Mouse (Mus musculus): ENCODE measurements at regions not wholly inside any gene's neighbourhood (a gene's known extent, or its start where the extent isn't known, plus 50 kb on each side); places are given as distances from the start of the nearest gene placed in this dataset.
A peak's percentile ranks its signal among the peaks of the same experiment; 100 is the strongest.

DNA sequence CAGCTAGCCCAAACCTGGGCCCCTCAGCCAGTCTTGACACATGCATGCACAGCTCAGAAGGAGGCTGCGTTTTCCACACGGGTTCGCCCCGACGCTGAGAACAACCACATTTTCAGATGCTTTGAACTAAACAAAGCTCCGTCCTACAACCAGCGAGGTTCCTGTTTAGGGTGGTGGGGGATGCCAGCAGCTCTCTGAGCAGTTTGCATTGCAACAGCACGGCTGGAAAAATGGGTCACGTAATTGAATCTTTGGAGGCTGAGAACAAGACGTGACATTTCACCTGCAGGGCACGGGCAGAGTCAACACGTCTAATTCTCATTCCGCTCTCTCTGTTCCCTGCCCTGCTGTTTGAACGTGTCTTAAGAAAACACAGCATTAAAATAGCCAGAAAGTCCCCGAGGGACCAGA, 119.2 kb downstream of the Syk start:
- DNase-seq, result no peak

DNA sequence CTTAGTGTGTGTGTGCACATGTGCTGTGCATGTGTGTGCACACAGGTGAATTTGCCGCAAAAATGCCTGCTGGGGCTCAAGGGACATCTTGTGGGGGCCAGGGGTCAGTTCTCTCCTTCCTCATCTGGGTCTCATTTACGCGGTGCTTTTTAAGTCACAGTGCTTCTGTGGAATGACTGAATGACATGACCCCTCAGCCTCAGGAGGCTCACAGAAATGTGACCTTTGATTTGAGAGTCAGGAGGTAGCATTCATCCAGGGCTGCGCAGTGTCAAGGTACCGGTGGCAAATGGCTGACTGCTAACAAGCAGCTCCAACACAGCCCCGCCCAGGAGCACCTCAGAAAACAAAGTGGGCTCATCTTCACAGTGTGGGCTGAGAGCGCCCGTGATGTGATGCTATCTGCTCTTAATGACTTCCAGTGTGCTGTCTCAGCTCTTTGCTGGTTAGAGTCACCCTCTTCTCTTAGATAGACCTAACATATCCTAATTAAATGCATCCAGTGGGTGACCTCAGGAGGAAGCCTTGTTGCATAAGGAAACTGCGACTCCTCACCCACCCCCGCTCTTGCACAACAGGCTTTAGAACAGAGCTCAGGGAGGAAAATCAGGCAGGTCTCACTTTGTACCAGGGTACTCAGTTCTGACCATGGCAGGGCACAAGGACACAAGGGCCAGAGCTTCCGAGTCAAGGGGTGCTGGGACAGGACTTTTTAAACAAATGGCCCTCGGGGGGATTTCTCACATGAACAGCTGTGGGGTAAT, 120.6 kb downstream of the Syk start:
- no peak for DNase-seq

DNA sequence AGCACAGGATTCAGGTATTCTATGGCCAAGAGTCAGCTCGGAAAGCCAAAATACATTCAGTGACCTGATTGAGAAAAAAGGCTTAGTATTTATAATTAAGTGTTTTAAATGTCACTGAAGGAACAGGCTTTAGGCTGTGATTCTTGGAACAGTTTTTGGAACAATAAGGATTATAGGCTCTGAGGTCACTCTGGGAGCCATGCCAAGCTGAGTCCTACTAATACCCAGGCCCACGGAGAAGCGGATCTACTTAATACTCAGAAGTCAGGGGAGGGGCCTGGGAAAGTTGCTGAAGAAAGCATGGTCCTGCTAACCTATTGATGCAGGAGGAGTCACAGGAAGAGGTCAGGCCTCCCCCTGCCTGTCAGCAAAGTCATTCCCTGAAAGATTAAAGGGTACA, 121.7 kb downstream of the Syk start:
- DNase-seq, result no peak

DNA sequence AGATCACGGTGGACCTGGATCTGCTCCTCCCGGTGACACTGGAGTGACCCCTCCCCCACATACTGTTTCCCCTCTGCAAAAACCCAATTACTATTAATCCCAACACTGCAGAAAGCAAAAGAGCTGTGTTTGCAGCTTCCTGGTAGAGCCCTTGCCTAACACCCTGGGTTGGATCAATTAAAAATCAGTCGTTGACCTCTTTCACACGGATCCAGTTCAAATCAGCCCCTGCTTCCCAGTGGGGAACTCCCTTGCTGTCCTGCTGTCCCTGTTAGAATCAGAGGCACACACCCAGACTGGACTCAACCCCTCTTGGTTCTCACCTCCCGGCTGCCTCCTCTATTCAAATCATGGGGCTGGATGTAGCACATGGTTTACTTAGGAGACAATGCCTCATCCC, 126.6 kb downstream of the Syk start:
- no peak for DNase-seq

DNA sequence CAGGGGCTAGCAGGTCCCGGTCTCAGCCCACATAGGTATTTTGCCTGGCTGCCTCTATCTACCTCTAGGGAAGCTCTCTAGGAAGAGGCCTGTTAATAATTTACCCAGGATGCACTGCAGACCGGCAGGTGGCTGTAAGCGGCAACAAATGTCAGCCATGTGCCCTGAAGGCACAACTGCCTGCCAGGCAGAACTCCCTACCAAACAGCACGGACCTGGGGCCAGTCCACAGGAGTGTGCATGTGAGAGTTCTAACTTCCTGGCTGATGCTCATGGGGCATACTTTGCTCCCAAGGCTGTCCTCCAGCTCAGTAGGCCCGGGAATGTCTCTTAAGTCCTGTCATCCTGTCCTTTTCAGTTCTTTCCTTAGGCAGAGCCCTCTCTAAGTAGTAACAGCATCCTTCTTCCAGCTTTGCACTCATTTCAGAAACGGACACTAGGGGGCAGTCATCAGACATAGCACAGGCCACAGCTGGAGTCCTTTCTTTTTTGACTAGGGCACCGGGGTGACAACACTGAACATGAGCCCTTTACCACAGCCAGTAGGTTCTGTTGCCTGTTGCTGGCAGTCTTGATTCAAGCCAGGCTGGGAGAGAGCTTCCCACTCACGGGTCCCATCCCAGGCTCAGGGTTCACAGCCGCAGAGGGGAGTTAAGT, 128.9 kb downstream of the Syk start:
- DNase-seq, result peak; percentile 70 to 85

DNA sequence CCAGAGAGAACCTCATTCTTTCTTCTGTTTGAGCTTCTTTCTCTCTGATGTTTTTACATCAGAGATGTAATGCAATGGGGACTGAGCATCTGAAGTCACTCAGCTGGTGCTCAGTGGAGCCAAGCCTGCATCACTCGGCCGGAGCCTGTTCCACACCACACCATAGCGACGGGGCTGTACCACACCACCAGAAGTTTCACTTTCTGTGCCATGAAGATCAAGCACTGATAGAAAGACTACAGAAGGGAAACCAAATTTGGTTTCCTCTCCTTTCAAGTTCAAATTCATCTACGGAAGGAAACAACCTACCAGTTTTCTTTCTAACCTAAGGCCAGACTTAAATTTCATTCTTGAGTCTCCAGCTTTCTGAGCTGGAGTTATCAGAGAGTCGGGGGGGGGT, 138.5 kb downstream of the Syk start:
- no peak for DNase-seq

DNA sequence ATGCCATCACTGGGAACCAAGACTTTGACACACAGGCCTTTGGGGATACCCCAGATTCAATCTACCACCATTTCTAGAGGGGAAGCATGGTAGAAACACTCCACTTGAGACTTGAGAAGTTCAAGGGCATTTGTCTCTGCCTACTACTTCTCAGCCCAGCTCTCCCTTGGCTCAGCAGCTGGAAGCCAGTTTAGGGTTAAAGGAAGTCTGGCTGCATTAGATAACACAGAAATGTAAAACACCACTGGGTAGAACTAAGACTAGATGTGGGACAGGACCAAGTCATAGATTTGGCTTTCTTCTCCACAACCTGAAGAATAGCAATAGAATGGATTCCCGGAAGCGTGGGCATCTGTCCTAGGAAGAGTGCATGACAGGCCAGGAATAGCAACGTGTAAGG, 139.7 kb downstream of the Syk start:
- no peak for DNase-seq

DNA sequence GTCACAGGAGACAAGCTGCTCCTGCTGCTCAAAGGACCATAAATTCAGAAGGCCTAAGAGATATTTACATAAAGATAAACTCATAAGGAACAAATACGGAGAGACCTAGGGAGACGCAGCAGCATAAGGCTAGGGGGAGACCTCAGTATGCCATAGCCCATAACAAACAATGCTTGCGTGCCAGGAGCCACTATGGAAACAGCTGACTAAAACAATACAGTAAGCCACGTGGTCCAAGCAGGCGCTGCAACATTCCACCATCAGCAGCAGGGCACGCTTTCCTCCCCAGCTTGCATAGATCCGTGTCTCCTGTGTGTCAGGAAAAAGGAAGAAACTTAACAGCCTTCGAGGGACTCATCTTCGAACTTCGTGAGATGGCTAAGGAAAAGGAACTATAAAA, 143.1 kb downstream of the Syk start:
- no peak for DNase-seq

DNA sequence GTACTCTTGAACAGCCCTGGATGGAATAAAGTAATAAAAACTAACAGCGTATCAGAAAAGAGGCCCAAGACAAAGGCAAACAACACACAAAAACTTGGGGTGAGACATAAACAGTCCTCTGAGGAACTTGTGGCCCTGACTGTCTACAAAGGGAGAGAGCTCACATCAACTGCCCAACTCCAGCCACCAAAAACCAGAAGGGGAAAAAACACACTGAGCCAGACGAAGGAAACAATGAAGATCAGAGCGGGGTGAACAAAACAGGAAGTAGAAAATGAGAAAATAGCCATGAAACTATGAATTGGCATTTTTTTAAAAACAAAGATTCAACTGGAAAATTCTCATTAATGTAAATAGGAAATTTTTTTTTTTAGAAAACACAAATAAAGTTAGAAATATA, 143.6 kb downstream of the Syk start:
- DNase-seq, result no peak

DNA sequence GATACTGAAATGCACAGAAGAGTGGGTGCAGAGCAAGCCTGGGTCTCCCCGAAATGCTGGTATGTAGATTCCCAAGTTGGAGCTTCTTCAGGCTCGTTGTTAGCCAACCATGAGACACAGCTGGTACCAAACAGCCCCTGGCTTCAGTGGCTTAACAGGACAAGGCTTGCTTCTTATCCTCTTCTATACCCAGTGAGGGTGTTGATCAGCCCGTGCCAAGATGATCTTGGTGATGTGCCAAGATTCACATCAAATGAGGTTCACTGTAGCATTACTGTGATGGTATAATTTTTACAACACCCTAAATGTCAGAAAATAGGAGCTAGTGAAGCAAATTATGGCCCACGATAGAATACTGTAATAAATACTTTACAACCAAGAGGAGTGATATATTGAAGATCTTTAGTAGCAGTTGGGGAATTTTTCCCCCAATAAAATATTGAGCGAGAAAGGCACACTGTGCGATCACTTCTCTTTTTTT, 152.5 kb downstream of the Syk start:
- DNase-seq, result peak in 1 of 2 experiments; percentile 21

DNA sequence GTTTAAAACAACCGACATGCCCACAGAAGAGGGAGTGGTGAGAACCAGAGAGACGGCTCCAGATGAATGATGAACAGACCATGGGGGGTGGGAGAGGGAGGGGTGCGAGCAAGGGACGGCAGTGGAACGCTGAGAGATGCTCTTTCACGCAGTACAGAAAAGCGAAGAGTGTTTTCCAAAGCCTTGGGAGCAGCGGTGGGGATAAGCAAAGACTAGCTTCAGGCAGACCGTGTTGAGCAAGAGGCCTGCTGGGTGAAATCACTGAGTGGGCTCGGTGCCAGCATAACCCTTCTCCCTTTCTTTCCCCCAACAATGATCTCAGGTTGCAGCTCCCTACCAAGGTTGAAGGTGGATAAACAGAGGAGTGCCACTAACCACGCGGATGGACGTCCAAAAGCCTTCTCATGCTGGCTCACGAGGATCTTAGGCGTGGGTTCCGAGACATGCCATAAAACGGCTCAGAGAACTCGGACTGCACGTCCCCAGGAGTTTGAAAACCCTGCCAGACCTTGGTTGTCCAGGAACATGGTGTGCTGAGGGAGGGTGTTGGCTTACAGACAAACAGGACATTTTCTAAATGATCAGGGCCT, 153.1 kb downstream of the Syk start:
- DNase-seq, result peak; percentile 20 to 34

DNA sequence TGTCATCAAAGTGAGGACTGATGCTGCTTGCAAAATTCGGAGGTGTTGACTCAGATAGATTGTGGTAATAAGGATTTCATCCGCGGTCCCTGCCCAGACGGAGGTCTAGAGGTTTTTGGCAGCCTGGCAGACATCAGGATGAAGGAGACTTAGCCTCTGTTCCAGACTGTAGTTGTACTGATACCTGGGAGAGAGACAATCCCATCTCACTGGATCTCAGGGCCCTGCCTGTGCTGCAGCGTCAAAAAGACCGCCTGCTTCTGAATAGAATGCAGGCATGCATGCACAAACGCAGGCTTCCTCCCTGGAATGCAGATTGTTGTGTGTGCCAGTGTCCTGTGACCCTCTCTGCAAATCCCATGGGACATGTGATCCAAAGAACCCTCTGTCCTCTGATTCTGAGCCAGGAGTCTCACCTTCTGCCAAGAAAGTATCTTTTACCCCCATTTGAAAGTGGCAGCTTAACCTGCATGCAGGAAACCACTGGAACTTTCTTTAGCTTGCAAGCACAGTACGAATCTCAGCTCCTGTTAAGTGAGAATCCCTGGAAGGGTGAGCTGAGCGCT, 155.2 kb downstream of the Syk start:
- DNase-seq, result no peak

DNA sequence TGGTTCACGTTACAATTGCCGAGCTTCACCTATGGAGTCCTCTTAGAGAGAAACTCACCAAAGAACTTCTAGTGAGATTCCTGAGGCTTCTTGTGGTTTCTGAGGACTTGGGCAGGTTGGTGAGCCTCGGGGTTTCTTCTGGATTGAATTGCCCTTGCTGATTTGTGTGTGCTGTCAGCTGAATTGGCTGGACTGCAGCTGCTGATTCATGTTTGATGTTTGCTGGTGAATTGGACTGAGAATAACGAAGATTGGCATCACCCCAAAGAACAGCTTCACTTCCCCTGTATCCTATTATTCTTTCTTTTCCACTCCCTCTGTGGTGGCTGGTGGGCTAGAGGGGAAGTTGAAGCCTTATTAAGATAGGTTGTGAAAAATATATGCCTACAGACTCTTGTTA, 158.4 kb downstream of the Syk start:
- no peak for DNase-seq

DNA sequence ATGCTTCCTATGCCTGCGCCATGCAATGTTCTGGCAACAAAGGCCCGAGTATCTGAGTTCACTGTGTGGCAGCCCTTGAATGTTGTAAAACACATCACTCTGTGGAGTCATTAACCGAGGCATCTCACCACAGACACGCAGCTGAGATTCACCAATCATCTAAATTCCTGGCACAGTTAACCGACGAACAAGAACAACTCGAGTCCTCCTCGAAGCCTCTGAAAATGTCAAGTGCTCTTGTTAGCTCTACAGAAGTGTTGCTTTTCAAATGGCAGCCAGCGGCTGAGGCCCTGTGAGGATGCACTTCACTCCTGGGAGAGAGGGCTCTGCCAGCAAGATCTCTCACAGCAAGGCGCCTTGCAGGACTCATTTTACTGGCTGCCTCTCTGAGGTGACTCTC, 173.0 kb downstream of the Syk start:
- no peak for DNase-seq

DNA sequence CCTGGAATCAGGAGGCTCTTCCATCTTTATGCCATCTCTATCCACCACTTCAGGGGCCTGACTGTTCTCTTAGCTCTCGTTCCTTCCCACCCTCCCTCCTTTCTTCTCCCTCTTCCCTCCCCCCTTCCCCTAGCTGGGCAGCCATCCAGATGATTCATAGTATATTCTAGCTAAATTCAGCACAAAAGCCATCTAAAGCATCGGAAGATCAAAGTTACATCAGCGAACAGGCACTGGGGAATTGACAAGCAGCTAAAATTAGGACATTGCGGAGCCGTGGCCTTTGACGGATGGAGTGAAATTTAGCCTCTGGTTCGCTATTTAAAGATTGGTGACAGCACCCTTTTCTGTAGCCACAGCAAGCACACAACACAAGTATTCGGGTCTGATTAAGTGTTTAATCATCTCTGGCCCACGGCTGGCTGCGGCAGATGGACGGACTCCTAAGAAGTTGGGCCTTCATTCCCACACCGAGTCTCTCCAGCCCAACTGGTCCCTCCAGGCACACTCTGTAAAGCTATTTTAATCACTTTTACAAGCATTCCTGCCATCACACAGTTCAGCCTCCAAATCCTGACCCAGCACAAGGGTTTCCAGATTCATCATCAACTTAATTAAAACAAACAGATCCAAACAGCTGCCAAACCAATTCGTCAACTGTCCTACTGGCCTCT, 163.8 kb downstream of the Auh start:
- DNase-seq, result peak; percentile 16 to 38

DNA sequence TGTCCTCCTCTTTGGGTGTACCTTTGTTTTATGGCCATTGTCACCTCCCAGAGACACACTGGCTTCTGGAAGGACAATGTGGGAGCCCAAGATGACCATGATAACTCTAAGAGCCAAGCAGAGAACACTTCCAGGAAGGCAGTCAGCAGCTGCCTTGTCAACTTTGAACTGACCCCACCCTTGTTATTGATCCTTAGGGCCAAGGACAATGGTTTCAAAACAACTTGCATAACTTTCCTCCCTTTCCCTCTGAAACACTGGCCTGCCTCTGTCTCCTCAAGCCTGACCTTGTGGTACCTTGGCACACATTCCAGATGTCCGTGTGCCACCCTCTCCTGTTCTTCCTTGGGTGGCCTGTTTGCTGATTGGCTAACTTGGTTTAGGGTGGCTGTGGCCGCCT, 163.2 kb downstream of the Auh start:
- DNase-seq, result no peak

DNA sequence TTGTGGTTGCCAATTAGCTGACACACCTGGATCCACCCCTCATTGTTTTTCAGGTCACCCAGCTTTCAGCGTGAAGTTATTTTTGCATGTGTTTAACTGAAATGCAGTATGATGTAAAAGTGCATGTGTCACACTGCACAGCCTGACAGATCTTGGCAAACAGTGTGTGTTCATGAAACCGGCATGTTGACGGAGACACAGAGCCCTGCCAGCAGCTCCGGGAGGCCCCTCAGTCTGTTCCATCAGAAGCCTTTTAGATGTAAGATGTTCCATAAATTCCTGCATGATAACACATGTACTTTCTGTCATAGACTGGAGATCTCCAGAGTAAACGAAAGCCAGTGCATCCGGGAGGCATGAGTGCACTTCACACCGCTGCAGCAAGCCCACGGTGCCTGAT, 159.5 kb downstream of the Auh start:
- DNase-seq, result no peak

DNA sequence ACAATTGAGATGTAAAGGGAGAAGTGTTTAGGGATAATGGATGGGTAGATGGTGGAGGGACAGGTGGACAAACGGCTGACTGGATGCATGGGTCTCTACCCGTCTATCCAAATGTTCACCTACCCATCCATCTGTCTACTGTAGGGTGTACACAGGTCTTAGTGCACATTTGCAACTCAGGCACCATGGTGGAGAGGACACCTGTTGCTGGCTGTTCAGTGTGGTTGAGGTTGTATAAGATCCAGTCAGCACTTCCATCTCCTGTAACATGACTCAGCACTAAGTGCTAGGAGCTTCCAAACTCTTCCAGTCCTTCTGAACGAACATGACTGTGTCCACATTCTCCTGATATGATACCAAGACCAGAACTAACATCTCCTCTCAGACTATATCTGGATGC, 158.0 kb downstream of the Auh start:
- no peak for DNase-seq

DNA sequence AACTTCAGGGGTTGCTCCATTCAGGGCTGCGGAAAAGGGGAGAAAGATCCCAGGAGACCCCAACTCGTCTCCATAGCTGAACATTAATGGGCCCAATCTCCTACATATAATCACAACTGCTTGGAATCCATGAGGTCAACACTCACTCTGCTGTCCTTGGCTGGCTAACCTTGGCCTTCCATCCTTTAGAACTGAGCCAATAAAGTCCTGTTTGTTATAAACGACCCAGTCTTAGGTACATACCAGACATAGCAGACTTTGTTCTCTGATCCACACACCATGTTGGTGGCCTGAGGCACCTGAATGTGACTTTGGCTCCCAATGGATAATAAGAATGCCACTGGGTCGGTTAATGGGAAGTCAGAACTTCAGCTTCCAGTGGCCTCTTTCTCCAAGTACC, 157.4 kb downstream of the Auh start:
- no peak for DNase-seq

DNA sequence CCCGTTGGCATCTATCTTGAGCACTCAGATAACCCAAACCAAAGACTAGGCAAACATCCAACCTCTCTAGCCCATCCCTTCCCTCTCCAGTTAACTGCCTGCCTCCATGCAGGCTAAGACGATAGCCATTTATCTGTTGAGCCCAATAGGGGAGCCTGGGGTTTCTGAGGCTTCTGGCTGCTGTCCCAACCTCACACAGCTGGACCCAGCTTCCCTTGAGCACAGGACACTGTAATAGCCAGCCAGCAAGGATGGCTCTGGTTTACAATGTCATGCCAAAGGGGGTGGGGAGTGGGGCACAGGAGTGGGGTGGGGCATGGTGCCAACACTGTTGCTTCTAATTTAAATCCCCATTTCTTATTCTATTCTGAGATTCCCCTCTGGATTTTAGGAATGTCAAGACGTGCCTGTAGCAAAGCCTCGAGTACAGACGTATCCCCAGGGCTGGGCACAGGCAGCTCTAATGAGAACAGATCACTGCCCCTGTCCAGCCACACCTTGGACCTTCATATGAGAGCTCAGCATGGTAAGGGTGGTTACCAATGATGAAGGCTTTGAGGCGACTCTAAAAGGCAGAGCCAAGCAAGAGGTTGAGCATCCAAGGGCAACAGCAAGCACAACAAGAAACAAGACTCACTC, 152.0 kb downstream of the Auh start:
- no peak for DNase-seq

DNA sequence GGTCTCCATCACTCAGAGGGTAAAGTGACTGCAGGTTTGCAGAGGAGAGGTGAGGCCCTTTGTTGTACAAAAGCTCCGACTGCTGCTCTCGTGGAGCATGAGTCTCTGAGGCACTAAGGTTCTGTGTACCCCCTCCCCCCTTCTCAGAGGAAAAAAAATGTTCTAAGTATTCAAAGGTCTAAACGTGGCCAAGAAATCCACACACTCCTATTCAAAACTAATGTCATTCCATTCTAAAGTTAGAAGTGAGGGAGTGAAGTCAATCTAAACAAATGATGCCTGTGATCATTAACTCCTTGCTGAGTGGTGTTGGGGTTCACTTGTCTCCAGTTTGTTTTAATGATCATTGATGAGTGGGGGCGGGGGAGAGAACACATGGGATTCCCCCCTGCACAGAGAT, 150.6 kb downstream of the Auh start:
- no peak for DNase-seq
